Mouse (Mus musculus) embryonic fibroblast, embryonic 13.5 days (primary cell): ENCODE measurements around the gene Tmem37.

ENCODE experiments used
- CTCF ChIP-seq: IDR thresholded peaks from 2 replicates; pipeline ENCODE4 v1.5.1; 2011; ENCODE audit warnings: mild to moderate bottlenecking, control low read depth, low read length, moderate library complexity, borderline replicate concordance; ENCODE audit not compliant: insufficient read depth
- POLR2A ChIP-seq: IDR thresholded peaks from 2 replicates; pipeline ENCODE4 v1.6.1; 2011; ENCODE audit warnings: low read depth, mild to moderate bottlenecking, control low read depth, low read length, moderate library complexity

DNA sequence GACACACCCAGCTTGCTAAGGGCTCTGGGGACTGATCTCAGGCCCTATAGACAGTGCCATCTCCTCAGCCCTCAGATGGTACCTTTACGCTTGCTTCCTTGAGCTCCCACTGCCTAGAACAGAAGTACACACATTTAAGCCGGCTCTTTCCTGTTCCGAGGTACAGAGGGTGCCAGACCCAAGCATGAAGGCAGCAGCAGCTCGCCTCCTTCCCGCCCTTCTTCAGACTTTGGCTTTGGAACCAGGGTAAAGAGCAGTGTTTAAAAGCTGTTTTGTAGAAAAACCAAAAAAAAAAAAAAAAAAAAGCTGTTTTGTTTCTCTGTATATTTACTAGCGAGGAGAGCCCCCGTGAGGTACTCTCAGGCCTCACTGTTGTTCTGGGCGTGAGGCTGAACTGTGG is 37.9 kb upstream of the Tmem37 start:
- no peak for TF ChIP-seq CTCF
- TF ChIP-seq POLR2A, result no peak
